Mouse (Mus musculus) embryonic facial prominence, embryonic 12.5 days (tissue): ENCODE results near the gene Prpf40b. TPM values are rescaled to one million over a fixed set of nuclear protein-coding genes. Genes with fewer than 3 reads are reported as not detected.

Experiments used
- ATAC-seq: fragments of 200-750 bp; cut with Nextera tagmentation; 2 replicates; pipeline ENCODE4 v1.8.0; 2017; ENCODE audit not compliant: insufficient number of reproducible peaks, insufficient read depth, low FRiP score, low TSS enrichment
- H3K27ac ChIP-seq: fragments of 300-500 bp; sonication (generic); 2 replicates; pipeline ENCODE4 v1.5.1; 2016; ENCODE audit warnings: mild to moderate bottlenecking
- H3K27me3 ChIP-seq: fragments of 300-500 bp; sonication (generic); 2 replicates; pipeline ENCODE4 v1.6.1; 2016; ENCODE audit warnings: mild to moderate bottlenecking, moderate library complexity
- H3K36me3 ChIP-seq: fragments of 300-500 bp; sonication (generic); 2 replicates; pipeline ENCODE4 v1.6.1; 2016; ENCODE audit warnings: mild to moderate bottlenecking
- H3K4me1 ChIP-seq: fragments of 300-500 bp; sonication (generic); 2 replicates; pipeline ENCODE4 v1.6.1; 2016
- H3K4me2 ChIP-seq: fragments of 300-500 bp; sonication (generic); replicated peaks from 2 replicates; pipeline ENCODE4 v1.6.1; 2016; ENCODE audit warnings: mild to moderate bottlenecking, moderate library complexity
- H3K4me3 ChIP-seq: fragments of 300-500 bp; sonication (generic); 2 replicates; pipeline ENCODE4 v1.5.1; 2016; ENCODE audit warnings: mild to moderate bottlenecking
- H3K9ac ChIP-seq: fragments of 300-500 bp; sonication (generic); 2 replicates; pipeline ENCODE4 v1.6.1; 2016; ENCODE audit warnings: mild to moderate bottlenecking, moderate library complexity
- H3K9me3 ChIP-seq: fragments of 300-500 bp; sonication (generic); 2 replicates; pipeline ENCODE4 v1.6.1; 2016; ENCODE audit warnings: mild to moderate bottlenecking, moderate library complexity
- WGBS: fragments of 180-500 bp; shearing (Covaris S2); methylation state at CpG from one replicate; pipeline ENCODE4 v1.1.7; 2016; 5-methylcytosine and 5-hydroxymethylcytosine counted together
- polyA plus RNA-seq: library from polyadenylated mRNA; unstranded; fragments of >200 nt; fragmentation: Nextera tagmentation; extraction: Ambion mirVana; gene quantifications from 2 replicates; pipeline ENCODE4 v1.2.1, GENCODE M21; 2016

Gene Prpf40b
- polyA plus RNA-seq, 1 experiment from 2014 or later = 79.5 TPM

DNA sequence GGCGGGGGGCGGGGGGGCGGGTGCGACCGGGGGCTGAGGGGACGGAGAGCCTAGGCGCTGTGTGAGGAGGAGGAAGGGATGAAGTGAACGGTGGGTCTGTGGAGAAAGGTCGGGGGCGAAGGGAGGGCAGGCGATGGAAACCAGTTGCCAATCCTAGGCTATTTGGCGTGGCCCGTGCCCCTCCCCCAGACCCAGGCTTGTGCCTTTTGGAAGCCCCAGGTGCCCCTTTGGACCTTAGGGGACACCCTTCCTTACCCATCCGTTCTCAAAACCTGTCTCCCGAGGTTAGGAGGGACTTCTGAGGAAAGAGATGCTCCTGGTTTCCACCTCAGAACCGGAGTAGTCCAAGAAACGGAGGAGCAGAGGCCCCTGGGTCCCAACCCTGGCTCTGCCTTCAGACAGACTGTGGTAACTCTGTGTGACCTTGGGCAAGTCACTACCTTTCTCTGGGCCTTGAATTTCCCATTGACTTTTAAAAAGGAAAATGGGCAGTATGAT lies 646 bp downstream of the Prpf40b start, which contains the start of gene Fam186b:
Gene Fam186b, minus strand, starts transcription at position 405 of the 498 bp plus-strand sequence.
- Histone ChIP-seq H3K4me1 (peaks cover 18% of the 10 kb centered on the region), H3K27me3 (no peaks in the 10 kb centered on the region), H3K4me3 (peak within 1 kb of the TSS; percentile 66), H3K9me3 (no peaks in the 10 kb centered on the region), H3K27ac (peak within 1 kb of the TSS; percentile 93), H3K9ac (peak within 1 kb of the TSS; percentile 74), H3K36me3 (0 out of 2 replicates have a peak, but pooled peaks cover 3% of the 10 kb centered on the region), H3K4me2 (peak within 1 kb of the TSS; percentile 72)
- 4% methylated on average over 15 of the region's 17 CpGs for WGBS
- peak; percentile 13; the same call in 1 of the 2 replicates for ATAC-seq

DNA sequence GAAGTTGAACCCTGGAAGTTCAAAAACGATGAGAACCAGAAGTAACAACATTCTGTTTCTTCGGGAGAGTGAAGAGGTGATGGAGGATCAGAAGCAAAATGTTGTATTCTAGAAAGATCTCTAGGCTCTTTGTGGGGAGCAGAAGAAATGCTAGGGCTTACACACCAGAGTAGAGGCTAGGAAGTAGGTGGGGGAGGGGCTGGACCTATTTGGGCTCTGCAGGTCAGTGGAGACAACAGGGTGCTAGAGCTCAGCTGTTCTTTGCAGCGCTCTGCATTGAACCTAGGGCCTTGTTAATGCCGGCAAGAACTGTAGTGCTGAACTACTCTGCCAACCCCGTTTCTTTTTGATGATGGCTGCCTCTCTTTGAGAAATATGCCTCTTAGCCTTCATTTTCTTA lies 1.3 kb downstream of the Prpf40b start:
- H3K4me2 ChIP-seq = peak overlapping the region; percentile 72
- peak overlapping the region; percentile 74 for H3K9ac ChIP-seq
- H3K9me3 ChIP-seq = no peaks in the 10 kb centered on the region
- H3K27ac ChIP-seq = peak overlapping the region; percentile 93; the same call in 1 of the 2 replicates
- WGBS = 42% methylated on average over 5 of the region's 5 CpGs
- H3K4me1 ChIP-seq = peaks cover 18% of the 10 kb centered on the region
- peak overlapping the region; percentile 66 for H3K4me3 ChIP-seq
- H3K36me3 ChIP-seq = 0 out of 2 replicates have a peak, but pooled peaks cover 3% of the 10 kb centered on the region
- ATAC-seq = no peak
- no peaks in the 10 kb centered on the region for H3K27me3 ChIP-seq

DNA sequence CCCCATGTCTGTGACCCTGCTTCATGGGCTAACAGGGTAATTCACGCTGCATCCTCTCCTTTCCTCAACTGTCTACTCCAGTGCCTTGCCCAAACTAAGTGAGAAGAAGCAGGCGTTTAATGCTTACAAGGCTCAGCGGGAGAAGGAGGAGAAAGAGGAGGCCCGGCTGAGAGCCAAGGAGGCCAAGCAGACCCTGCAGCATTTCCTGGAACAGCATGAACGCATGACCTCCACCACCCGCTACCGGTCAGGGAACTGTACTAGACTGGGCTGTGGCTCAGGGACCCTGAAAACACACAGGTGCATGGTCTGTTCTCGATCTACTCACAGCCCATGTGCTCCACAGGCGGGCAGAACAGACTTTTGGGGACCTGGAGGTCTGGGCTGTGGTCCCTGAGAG lies 12.6 kb downstream of the Prpf40b start:
- Histone ChIP-seq H3K4me3 (no peak overlapping the region), H3K36me3 (peaks cover 85% of the 10 kb centered on the region), H3K27me3 (no peaks in the 10 kb centered on the region), H3K27ac (no peak overlapping the region), H3K4me2 (no peak overlapping the region), H3K9ac (no peak overlapping the region), H3K4me1 (no peaks in the 10 kb centered on the region), H3K9me3 (no peaks in the 10 kb centered on the region)
- WGBS = 87% methylated on average over 9 of the region's 9 CpGs
- ATAC-seq = no peak

DNA sequence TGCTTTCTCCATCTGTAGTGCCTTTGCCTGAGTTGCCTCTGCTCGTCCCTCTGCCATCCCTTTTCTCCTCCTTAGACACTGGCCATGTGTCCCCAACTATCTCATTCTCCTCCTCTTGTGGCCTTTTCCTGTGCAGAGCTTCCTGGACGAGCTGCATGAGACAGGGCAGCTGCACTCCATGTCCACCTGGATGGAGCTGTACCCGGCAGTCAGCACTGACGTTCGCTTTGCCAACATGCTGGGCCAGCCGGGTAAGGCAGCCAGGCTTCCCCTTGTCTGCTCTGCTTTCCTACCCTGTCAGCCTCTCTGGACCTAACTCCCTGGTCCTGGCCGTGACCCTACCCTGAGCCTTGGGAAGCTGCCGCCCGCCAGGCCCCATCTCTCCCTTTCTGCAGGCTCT lies 14.7 kb downstream of the Prpf40b start:
- no peak for ATAC-seq
- H3K36me3 ChIP-seq = peaks cover 91% of the 10 kb centered on the region

DNA sequence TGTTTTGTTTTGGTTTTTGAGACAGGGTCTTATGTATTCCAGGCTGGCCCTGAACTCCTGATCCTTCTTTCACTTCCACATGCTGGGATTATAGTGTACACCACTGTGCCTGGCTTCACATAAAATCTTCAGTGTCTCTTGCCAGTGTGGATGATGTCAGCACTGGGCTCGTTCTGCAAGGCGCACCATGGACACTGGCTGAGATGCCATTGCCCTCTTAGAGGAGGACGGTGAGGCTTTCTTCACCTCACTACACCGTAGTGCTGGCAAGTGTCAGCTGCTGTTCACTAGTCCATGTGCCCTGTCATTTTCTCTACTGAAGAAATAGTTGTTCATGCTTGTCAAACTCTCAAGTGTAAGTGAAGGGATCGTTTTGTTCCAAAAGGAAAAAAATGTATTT lies 15.7 kb downstream of the Prpf40b start:
- no peaks in the 10 kb centered on the region for H3K9me3 ChIP-seq
- H3K27ac ChIP-seq = no peak overlapping the region
- no peaks in the 10 kb centered on the region for H3K27me3 ChIP-seq
- ATAC-seq = no peak
- H3K4me2 ChIP-seq = no peak overlapping the region
- 92% methylated on average over 5 of the region's 5 CpGs for WGBS
- H3K36me3 ChIP-seq = peaks cover 91% of the 10 kb centered on the region
- no peaks in the 10 kb centered on the region for H3K4me1 ChIP-seq
- H3K9ac ChIP-seq = no peak overlapping the region
- H3K4me3 ChIP-seq = no peak overlapping the region

More for the DNA sequence above, 14.7 kb downstream of the Prpf40b start:
- H3K9me3 ChIP-seq = no peaks in the 10 kb centered on the region
- no peak overlapping the region for H3K4me2 ChIP-seq
- no peaks in the 10 kb centered on the region for H3K4me1 ChIP-seq
- no peaks in the 10 kb centered on the region for H3K27me3 ChIP-seq
- no peak overlapping the region for H3K9ac ChIP-seq
- H3K4me3 ChIP-seq = no peak overlapping the region
- H3K27ac ChIP-seq = no peak overlapping the region
- WGBS = 90% methylated on average over 9 of the region's 9 CpGs

DNA sequence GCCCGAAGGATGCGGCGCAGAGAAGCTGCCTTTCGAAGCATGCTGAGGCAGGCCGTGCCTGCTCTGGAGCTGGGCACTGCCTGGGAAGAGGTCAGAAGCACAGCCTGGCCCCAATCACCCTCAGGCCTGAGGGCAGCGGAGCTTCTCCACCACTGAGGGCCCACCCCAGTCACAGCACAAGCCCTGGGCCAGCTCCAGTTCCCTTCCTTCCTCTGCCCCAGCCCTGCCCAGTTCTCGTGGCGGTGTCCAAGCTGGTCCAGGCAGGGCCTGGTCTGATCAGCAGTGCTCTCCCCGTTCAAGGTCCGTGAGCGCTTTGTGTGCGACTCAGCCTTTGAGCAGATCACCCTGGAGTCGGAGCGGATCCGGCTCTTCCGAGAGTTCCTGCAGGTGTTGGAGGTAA lies 20.0 kb downstream of the Prpf40b start:
- Histone ChIP-seq H3K4me3 (no peak overlapping the region), H3K9me3 (no peaks in the 10 kb centered on the region), H3K27ac (no peak overlapping the region), H3K4me1 (no peaks in the 10 kb centered on the region), H3K27me3 (no peaks in the 10 kb centered on the region), H3K36me3 (peaks cover 90% of the 10 kb centered on the region), H3K4me2 (no peak overlapping the region), H3K9ac (no peak overlapping the region)
- no peak for ATAC-seq
- 92% methylated on average over 16 of the region's 16 CpGs for WGBS

DNA sequence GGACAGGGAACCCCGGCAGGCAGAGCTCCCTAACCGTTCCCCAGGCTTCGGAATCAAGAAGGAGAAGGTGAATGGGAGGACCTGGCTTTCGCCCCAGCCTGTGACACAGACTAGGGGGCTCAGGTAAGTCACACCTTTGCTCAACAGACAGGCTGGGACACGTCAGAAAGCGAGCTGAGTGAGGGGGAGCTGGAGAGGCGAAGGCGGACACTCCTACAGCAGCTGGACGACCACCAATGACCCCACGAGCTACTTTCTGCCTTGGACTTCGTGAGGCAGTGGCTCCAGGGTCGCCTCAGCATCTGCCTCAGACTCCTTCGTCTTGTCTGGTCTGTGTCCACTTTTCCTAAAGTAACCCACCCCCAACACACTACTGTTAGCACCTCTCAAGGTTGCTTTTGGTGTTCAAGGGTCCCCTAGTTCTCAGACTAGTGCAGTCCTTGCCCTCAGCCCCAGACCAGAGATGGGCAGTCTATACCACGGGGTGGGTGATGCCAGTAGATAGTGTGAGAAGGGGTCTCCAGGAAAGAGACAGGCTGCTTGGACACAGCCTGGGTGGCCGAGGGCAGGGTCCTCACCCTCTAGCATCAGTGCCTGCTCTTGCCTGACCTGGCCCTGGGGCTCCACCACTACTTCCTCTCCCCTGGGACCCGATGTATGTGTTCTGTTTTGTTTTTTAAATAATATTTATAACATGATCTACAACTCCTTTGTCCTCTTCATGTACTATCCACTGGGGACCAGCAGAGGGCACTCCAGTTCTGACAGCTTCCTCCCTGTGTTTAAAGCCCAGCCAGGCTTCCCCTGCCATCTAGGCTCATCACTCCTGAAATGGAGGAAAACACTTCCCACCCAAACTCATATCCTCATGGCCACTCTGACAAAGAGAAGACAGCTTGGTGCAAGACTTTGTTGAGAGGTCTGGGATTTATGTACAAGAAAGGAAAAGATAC lies 21.7 kb downstream of the Prpf40b start:
- WGBS = 77% methylated on average over 16 of the region's 16 CpGs
- no peaks in the 10 kb centered on the region for H3K4me1 ChIP-seq
- H3K36me3 ChIP-seq = peaks cover 91% of the 10 kb centered on the region
- no peak overlapping the region for H3K4me2 ChIP-seq
- H3K4me3 ChIP-seq = no peak overlapping the region
- H3K27ac ChIP-seq = peak overlapping the region; percentile 69; the same call in 1 of the 2 replicates
- no peaks in the 10 kb centered on the region for H3K9me3 ChIP-seq
- ATAC-seq = no peak
- no peaks in the 10 kb centered on the region for H3K27me3 ChIP-seq
- no peak overlapping the region for H3K9ac ChIP-seq

DNA sequence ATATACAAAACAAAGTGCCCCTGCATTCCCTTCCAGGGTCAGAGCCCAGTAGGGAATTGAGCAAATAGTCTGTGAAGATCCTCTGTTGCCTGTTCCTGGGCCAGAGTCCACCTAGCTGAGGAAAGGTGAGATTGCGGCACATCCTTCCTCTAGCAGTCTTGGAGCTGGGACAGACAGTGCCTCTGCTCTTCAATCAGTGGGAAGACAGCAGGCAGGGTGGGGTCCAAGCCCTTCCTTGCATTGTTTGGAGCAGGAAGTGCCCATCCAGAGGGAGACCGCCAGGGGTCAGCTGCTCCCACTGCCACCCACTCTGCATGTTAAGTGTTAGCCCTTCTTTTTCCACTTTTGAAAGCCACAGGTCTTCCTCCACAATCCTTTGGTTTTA lies 22.4 kb downstream of the Prpf40b start:
- H3K9ac ChIP-seq = no peak overlapping the region
- H3K36me3 ChIP-seq = peaks cover 92% of the 10 kb centered on the region
- 77% methylated on average over 2 of the region's 2 CpGs for WGBS
- no peaks in the 10 kb centered on the region for H3K4me1 ChIP-seq
- H3K4me2 ChIP-seq = no peak overlapping the region
- peak overlapping the region; percentile 69; the same call in 1 of the 2 replicates for H3K27ac ChIP-seq
- no peak overlapping the region for H3K4me3 ChIP-seq
- no peaks in the 10 kb centered on the region for H3K9me3 ChIP-seq
- H3K27me3 ChIP-seq = no peaks in the 10 kb centered on the region
- ATAC-seq = 0 out of 2 replicates have a peak, but pooled peaks have one; percentile 7

DNA sequence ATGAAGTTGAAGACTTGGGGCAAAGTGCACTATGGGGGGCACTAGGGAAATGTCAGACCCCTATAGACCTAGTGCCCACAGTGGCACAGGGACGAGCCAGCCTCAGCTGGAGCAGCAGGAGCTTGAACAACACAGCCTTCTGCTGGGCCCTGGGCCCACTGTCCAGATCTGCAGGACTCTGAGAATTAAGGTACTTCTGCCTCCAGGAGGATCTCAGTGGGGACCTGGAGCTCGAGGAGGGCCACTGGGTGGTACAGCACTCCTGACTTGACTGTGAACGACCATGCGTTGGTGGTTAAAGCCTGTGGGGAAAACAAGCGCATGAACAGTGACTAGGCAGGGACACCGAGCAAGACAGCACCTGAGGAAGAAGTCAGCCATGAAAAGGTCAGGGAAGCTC lies 23.2 kb downstream of the Prpf40b start:
- no peak overlapping the region for H3K4me2 ChIP-seq
- H3K9me3 ChIP-seq = no peaks in the 10 kb centered on the region
- H3K4me1 ChIP-seq = no peaks in the 10 kb centered on the region
- H3K27me3 ChIP-seq = no peaks in the 10 kb centered on the region
- 84% methylated on average over 6 of the region's 6 CpGs for WGBS
- no peak overlapping the region for H3K4me3 ChIP-seq
- peaks cover 93% of the 10 kb centered on the region for H3K36me3 ChIP-seq
- H3K27ac ChIP-seq = peak overlapping the region; percentile 5; the same call in 1 of the 2 replicates
- ATAC-seq = no peak
- no peak overlapping the region for H3K9ac ChIP-seq

DNA sequence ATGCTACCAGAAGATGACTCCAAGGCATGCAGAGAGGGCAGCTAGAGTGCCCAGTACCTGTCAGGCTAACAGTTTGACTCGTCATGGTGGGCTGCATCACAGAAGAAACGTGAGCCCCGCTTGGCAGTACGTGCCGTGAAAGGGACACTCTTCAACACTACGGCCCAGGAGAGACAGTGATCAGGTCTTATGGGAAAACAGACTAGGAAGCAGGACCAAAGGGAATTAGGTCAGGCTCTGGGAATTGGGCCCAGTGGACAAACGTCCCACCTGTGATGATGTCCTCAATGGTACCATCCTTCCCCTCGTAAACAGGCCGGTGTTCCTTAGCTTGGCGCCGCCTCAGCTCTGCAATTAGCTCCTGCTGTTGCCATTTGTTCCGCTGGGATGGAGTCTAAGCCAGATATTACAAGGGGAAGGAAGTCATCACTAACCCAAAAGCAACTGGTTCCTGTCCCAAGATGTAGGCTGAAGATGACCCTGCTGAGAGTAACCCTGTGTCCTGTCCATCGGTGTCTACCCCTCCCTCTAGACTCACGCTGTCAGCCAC lies 24.0 kb downstream of the Prpf40b start:
- Histone ChIP-seq H3K9ac (no peak overlapping the region), H3K4me3 (no peak overlapping the region), H3K27ac (peak overlapping the region; percentile 41; the same call in 1 of the 2 replicates), H3K9me3 (no peaks in the 10 kb centered on the region), H3K27me3 (no peaks in the 10 kb centered on the region), H3K4me2 (no peak overlapping the region), H3K4me1 (no peaks in the 10 kb centered on the region), H3K36me3 (peaks cover 98% of the 10 kb centered on the region)
- 84% methylated on average over 14 of the region's 14 CpGs for WGBS
- no peak for ATAC-seq

DNA sequence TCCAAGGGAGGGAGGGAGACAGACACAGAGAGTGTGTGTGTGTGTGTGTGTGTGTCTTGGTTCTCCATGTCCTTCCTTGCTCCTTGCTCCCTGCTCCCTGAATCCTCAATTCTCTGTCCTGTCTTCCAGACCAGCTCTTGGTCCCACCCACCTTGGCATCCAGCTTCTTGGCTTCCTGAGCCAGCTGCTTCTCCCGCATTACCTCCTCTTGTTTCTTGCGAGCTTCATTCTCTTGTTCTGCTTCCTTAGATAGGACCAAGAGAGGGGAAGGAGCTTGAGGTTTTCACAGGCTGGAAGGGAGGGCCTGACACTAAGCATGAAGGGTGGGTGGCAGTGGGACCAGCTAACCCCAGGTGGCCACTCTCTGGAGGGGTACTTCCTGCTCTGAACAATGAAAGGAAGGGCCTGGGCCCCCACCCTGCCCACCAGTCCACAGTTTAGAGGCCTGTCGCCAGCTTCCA lies 24.6 kb downstream of the Prpf40b start:
- Histone ChIP-seq H3K9ac (no peak overlapping the region), H3K9me3 (no peaks in the 10 kb centered on the region), H3K4me1 (no peaks in the 10 kb centered on the region), H3K4me3 (no peak overlapping the region), H3K27ac (peak overlapping the region; percentile 41; the same call in 1 of the 2 replicates), H3K27me3 (no peaks in the 10 kb centered on the region), H3K36me3 (peaks cover 99% of the 10 kb centered on the region), H3K4me2 (no peak overlapping the region)
- ATAC-seq = no peak
- WGBS = 75% methylated on average over 3 of the region's 3 CpGs
